Mouse (Mus musculus): ENCODE data around the gene Lrrc4.

Gene Lrrc4

GRCm38 (mm10) chr6:28761728-28762127 is 69.8 kb downstream of the Lrrc4 start:
- DNase-seq: no peak

DNA sequence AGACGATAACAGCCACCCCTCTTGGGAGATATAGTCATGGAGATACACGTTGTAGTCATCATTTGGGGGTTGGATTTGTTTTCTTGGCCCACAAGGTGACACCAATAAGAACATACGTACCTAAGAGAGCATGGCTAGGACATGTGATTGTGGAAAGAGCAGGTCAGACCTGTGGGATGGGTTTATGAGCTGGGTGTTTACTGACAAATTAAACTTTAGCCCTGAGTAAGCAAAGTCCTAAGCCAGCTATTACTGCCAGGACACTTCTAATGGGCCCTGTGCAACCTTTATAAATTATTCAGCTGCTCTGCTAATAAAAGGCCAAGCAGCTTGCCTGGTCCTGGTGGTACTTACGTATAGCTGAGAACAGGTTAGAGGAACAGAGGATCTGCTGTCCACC is 73.3 kb downstream of the Lrrc4 start:
- peak; percentile 67 for DNase-seq

DNA sequence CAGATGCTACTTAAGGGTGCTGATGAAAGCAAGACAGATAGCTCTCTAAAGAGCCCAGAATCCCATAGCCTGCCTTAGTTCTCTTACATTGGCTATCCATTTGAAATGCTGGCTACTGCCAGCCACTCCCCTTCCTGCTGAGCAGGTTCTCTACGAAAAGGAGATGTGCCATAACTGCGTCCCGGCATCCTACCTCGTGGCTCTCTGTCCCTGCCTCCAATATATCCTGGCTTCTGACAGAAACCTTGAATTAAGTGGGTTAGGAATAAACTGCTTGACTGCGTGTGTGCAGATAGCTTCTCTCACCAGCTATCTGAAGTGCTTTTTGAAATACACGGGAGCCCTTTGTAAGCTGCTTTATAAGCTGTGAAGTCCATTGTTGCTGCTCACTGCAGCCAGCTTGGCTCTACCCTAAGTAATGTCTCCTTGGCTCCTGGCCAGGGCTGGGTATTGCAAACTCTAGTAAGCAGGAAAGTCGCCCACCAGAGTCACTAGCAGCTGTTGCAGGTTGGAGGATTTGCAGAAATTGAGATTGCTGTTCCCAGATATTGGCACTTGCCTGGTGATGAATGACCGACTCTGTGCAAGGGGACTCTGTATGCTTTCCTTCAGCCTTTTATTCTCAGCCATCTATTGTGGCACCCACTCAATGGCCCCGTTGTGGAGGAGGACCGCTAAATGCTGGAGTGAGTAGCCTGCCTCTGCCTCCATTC is 75.1 kb downstream of the Lrrc4 start:
- peak; percentile 13 for DNase-seq

GRCm38 (mm10) chr6:28754127-28754898 is 77.2 kb downstream of the Lrrc4 start:
- DNase-seq: no peak

DNA sequence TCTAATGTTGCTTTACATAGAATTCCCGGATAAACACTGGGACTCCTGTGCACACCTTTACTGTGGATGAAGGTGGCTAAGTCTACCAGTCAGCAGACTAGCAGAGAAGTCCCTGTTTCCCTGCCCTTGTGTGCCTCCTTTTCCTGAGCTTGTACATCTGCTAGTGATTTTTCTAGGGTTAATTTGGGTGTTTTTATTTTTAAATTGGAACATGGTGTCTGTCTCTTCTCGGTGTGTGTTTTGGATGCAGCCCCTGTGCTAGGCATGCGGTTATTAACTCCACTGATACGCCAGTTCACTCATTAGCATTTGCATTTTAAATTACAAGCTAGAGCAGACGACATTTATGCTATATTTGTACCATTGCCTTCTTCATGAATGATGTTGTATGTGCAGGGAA is 77.9 kb downstream of the Lrrc4 start:
- DNase-seq: no peak

DNA sequence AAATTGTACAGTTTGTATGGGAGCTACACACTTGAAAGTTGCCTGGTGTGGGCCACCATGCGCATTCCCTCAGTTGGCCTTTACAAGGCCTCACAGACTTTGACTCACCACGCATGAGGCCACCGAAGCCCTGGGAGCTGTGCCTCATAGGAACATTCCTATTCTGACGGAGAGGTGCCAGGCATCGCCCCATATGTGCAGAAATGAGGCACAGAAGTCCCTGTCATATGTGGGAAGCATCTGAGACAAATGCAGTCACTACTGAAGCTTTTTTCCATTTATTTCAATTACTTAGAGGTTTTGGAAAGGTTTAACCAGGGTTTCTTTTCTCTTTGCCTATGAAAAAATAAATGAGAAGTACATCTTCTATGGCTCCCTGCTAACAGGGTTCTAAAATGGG is 78.3 kb downstream of the Lrrc4 start:
- no peak for DNase-seq

GRCm38 (mm10) chr6:28751186-28751585 is 80.4 kb downstream of the Lrrc4 start:
- no peak for DNase-seq

DNA sequence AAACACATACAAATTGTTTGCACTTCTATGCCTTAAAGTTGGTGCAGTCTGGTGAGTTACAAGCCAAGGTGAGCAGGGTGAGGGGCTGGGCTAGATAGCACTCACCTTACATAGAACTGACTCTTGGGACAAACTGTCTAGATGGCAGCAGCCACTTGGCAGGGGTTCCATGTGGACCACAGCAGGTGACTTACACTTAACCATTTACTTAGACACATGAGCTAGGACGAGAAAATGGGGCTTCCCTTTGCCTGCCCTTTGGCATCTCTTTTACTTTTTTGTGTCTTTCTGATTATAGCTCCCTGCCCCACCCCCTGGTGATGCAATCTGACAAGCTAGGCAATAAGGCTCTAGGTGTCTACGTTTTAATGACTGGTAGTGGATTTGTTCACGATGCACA is 82.3 kb downstream of the Lrrc4 start:
- no peak for DNase-seq

- peak; percentile 37 for DNase-seq
Measured at GRCm38 (mm10) chr6:28747931-28748670, 83.4 kb downstream of the Lrrc4 start.

DNA sequence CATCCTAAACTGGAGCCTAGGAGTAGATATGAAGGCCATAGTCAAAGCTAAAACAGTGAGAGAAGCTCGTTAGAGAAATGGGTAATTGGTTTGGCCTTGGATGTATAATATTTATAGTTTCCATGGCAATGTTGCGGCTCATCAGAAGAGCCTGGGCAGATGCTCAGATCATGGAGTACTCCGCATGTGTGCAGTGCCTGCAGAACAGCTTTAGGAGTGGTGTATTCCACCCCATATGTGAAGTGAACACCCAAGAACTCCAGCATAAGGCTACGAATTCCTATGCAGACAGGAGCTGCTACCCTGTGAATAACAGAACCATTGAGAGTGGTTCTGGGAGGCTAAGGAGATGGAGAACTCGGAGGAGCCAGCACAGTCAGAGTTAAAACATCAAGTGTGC is 84.5 kb downstream of the Lrrc4 start:
- DNase-seq: no peak

DNA sequence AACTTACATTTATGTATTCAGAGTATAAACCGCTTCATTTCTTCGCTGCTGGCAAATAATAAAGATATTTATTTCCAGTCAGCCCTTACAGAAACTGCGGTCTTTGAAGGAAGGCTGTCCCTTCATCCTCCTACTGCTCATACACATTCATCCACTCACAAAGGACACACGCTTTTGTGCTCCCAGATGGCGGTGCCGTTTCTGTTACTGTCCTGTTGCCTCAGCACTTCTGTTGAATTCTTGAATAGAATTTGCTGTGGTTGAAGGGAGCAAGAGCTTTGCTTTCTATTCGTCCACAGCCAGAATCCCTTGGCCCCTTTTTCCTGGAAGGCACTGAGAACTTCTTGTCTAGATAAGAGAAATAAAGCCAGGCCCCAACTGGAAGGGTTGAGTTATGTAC is 85.7 kb downstream of the Lrrc4 start:
- no peak for DNase-seq

GRCm38 (mm10) chr6:28743586-28743985 is 88.0 kb downstream of the Lrrc4 start:
- DNase-seq: no peak

GRCm38 (mm10) chr6:28737601-28738000 is 93.9 kb downstream of the Lrrc4 start:
- DNase-seq: no peak

DNA sequence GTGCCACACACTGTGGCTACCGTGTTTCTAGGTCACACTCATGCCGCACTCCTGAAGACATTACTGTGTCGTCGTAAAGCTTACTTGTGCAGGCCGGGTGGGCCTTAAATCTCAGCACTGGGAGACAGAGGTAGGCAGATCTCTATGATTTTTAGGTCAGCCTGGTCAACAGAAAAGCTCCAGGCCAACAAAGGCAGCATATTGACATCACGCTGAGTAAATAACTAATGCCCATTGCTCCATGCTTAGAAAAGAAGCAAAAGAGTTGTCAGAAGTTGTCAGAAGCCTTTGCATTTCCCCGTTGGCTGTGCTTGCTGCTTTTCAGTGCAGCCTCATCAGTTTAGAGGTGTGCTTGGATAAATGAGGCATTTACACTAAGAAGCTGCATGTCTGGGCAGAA is 94.9 kb downstream of the Lrrc4 start:
- no peak for DNase-seq

- DNase-seq: no peak
Measured at GRCm38 (mm10) chr6:28735116-28735515, 96.4 kb downstream of the Lrrc4 start.

GRCm38 (mm10) chr6:28733884-28734647 is 97.5 kb downstream of the Lrrc4 start:
- peak; percentile 22 for DNase-seq

- no peak for DNase-seq
Measured at GRCm38 (mm10) chr6:28731246-28731645, 100.3 kb downstream of the Lrrc4 start.

GRCm38 (mm10) chr6:28729649-28730048 is 101.9 kb downstream of the Lrrc4 start:
- DNase-seq: no peak

- no peak for DNase-seq
Measured at GRCm38 (mm10) chr6:28729236-28729635, 102.3 kb downstream of the Lrrc4 start.

DNA sequence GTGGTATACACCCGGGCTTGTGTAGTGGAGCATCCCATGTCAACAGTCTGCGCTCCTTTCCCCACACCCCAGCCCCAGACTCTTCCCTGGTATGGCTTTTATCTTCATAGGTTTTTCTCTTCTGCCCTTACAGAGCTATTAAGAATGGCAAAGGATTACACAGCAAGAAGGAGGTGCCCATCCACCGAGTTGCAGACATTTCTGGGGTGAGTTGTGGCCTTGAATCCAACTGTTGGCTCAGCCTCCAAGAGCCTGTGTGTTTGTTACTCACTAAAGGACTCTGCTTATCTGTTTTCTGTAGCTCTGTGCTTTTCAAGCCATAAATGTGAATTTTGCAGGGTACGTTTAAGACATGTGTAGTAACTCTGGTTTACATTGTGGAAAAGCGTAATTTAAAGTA is 106.8 kb downstream of the Lrrc4 start:
- DNase-seq: no peak

DNA sequence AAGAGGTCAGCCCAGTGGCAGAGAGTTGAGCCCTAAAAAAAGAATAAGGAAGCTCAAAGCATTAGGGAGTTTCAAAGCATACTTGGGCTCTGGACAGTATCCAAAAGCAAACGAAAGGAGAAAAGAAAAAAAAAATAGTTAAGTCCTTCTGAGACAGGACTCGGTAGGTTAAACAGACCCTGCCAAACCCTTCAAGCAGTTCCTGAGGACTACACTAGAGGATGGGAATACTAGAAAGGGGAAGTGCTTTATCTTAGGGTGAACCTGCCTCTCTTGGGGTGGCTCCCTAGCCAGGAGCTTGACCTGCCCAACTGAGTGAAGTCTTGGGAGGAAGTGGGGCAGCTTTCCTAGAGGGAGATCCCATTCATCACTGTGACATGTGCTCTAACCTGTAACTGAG is 108.5 kb downstream of the Lrrc4 start:
- DNase-seq: no peak

DNA sequence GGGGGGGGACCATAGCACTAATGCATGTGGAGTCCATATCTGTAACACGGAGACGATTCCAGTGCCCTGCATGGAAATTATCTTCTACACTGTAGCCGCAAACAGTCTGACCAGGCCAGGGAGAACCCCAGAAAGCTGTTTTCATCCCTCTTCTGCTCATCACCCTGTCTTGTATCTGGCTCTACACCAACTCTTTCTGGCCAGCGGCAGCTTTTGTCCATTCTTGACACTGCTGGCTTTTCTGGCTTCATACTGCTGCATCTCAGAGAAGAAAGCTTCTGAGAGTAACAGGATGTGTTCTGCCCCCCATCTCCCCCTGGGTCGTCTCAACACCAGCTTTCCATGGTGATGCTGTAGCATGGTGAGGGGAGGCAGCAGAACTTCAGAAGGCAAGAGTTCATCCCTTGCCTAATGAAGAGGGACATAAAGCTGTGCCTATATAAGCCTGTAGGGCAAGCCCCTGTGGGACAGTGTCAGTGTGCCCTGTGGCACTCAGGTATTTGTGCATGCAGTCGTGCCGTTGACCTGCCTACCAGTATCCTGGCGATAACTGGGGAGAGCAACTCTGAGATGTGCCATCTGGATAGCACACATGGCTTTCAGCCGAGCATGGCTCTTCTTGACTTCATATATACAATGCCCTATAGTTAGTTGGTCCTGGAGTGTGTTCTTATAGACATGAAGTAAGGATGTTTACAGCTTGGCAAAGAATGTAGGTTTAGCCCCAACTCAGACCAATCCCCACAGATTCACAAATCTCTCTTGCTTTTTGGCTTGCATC is 111.0 kb downstream of the Lrrc4 start:
- no peak for DNase-seq

All from kidney, adult 9 months (tissue).